Mouse (Mus musculus): ENCODE results near the gene Osbpl8. TPM values are rescaled to one million over a fixed set of nuclear protein-coding genes. Genes with fewer than 3 reads are reported as not detected.
"Not testable (repeated sequence)": the region's sequence is repeated elsewhere in the genome, so short reads cannot be mapped to it uniquely, and the experiment has no call there.

The Osbpl8 gene
- polyA plus RNA-seq, 1 experiment from 2014 or later, result 9.0 TPM

- not testable (repeated sequence) for H3K27me3 ChIP-seq; ATAC-seq (replicated peaks; ENCODE audit: low FRiP score); H3K27ac ChIP-seq; H3K9ac ChIP-seq; H3K4me1 ChIP-seq; H3K4me3 ChIP-seq (replicated peaks); H3K9me3 ChIP-seq (replicated peaks); H3K4me2 ChIP-seq; H3K36me3 ChIP-seq
- 48% methylated on average over 5 of the region's 5 CpGs for WGBS
Observed at GRCm38 (mm10) chr10:111198705-111199104, 34.2 kb downstream of the Osbpl8 start.

DNA sequence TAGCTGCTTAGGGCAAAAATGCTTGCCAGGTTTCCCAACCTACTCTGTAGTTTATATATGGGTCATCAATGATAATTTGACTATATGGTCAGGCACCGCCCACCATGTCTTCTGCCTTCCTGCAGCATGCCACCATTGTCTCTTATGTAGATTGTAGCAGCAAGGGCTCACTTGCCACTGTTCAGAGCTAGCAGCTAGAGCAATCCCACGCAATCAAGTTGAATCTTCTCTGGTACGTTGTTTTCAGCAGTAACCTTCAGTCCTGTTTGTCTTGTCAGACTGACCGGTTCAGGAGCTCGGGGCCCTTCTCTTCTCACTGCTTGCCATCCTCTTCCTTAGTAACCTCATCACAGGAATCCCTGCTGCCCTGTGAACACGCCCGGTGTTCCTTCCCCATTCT lies 36.6 kb downstream of the Osbpl8 start:
- WGBS, result 68% methylated on average over 7 of the region's 7 CpGs
- Histone ChIP-seq H3K4me2 (no peak overlapping the region), H3K27me3 (no peaks in the 10 kb centered on the region), H3K36me3 (no peaks in the 10 kb centered on the region), H3K4me1 (0 out of 2 replicates have a peak, but pooled peaks cover 2% of the 10 kb centered on the region), H3K27ac (no peak overlapping the region), H3K9me3 (replicated peaks) (no peaks in the 10 kb centered on the region), H3K4me3 (replicated peaks) (no peak overlapping the region), H3K9ac (no peak overlapping the region)
- no peak for ATAC-seq (replicated peaks; ENCODE audit: low FRiP score)

DNA sequence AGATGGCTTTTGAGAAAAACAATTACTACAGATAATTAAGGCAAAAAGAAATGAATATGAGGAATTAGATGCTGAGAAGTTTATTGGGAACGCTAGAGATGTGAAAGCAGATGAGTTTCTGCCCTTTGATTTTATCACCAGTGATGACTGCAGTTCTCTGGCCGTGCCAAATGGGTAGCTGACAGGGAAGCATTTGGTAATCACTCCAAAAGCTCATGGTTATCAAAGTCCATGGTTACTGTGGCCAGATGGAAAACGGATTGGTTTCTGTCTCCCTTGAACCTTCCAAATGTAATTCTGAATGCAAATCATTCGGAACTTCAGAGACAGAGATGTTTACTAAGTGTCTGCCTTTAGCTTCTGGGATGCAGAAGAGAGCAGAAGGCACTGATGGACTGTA lies 37.1 kb downstream of the Osbpl8 start:
- Histone ChIP-seq H3K36me3 (no peaks in the 10 kb centered on the region), H3K27me3 (no peaks in the 10 kb centered on the region), H3K4me1 (0 out of 2 replicates have a peak, but pooled peaks cover 2% of the 10 kb centered on the region), H3K9me3 (replicated peaks) (no peaks in the 10 kb centered on the region), H3K4me3 (replicated peaks) (no peak overlapping the region), H3K27ac (no peak overlapping the region), H3K9ac (no peak overlapping the region), H3K4me2 (no peak overlapping the region)
- WGBS, result 64% methylated on average over 4 of the region's 4 CpGs
- ATAC-seq (replicated peaks; ENCODE audit: low FRiP score), result no peak

- H3K4me2 ChIP-seq, result no peak overlapping the region
- no peak overlapping the region for H3K9ac ChIP-seq
- WGBS, result 90% methylated on average over 5 of the region's 5 CpGs
- no peak overlapping the region for H3K4me3 ChIP-seq (replicated peaks)
- H3K27ac ChIP-seq, result no peak overlapping the region
- no peak for ATAC-seq (replicated peaks; ENCODE audit: low FRiP score)
- H3K36me3 ChIP-seq, result no peaks in the 10 kb centered on the region
- no peaks in the 10 kb centered on the region for H3K9me3 ChIP-seq (replicated peaks)
- H3K4me1 ChIP-seq, result 0 out of 2 replicates have a peak, but pooled peaks cover 2% of the 10 kb centered on the region
- H3K27me3 ChIP-seq, result no peaks in the 10 kb centered on the region
Observed at GRCm38 (mm10) chr10:111204089-111204488, 39.5 kb downstream of the Osbpl8 start.

DNA sequence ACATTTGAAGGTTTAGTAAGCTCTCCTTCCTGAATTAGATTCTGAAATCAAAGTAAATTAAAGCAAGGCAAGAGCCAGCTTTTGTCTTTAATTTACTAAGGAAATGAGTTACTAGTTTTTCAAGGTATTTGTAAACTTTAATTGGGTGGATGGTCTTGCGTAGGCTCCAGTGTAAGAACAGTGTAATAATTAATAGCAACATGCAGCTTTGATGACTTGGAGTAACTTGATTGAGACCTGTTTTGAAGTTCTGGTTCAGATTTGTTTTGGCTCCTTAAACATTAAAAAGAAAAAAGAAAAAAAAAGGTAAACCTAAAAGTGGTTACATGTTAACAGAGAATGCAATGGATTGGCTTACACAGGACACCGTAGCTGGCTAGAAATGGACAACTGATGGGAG lies 40.9 kb downstream of the Osbpl8 start:
- 0 out of 2 replicates have a peak overlapping the region, but pooled peaks have one; percentile 32 for H3K27ac ChIP-seq
- no peak for ATAC-seq (replicated peaks; ENCODE audit: low FRiP score)
- no peak overlapping the region for H3K4me2 ChIP-seq
- WGBS, result 78% methylated on average over 2 of the region's 2 CpGs
- no peaks in the 10 kb centered on the region for H3K4me1 ChIP-seq
- no peaks in the 10 kb centered on the region for H3K27me3 ChIP-seq
- no peaks in the 10 kb centered on the region for H3K36me3 ChIP-seq
- no peaks in the 10 kb centered on the region for H3K9me3 ChIP-seq (replicated peaks)
- H3K9ac ChIP-seq, result no peak overlapping the region
- H3K4me3 ChIP-seq (replicated peaks), result no peak overlapping the region

DNA sequence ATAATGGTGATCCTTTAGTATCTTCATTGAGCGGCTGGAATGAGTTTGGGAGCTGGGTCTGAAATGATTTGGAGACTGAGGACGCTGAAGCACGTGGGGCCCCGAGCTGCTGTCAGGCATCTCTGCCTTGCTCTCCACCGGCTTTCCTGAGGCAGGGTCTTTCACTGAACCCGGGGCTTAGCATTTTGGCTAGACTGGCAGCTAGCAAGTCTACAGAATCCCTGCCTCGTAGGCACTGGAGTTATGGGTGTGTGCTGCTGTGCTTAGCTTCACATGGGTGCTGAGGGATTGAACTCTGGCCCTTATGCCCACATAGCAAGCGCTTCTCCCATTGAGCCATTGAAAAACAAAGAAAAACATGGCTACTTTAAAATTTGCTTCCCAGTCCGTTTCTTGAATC lies 42.8 kb downstream of the Osbpl8 start:
- no peak overlapping the region for H3K27ac ChIP-seq
- no peak overlapping the region for H3K4me3 ChIP-seq (replicated peaks)
- no peak overlapping the region for H3K4me2 ChIP-seq
- H3K9me3 ChIP-seq (replicated peaks), result no peaks in the 10 kb centered on the region
- H3K27me3 ChIP-seq, result no peaks in the 10 kb centered on the region
- no peaks in the 10 kb centered on the region for H3K4me1 ChIP-seq
- no peaks in the 10 kb centered on the region for H3K36me3 ChIP-seq
- ATAC-seq (replicated peaks; ENCODE audit: low FRiP score), result no peak
- no peak overlapping the region for H3K9ac ChIP-seq
- WGBS, result 80% methylated on average over 9 of the region's 9 CpGs

DNA sequence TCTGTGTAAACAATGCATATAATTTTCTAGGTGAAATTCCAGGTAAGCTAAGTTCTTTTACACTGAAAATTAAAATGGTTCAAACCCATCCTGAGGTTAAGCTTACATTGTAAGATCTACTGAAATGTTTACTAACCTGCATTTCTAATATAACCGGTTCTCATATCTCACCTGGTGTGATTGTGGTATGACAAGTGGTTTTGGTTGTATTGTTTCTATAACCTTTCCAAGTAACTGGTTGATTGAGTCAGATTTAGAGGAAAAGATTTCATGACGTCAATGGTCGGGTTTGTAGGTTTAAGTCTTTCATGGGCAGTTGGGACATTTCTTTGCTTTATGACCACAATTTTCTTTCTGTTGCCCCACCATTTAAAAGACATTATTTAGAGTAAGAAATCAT lies 49.5 kb downstream of the Osbpl8 start:
- 90% methylated on average over 3 of the region's 3 CpGs for WGBS
- H3K9ac ChIP-seq, result no peak overlapping the region
- H3K4me3 ChIP-seq (replicated peaks), result no peak overlapping the region
- H3K4me2 ChIP-seq, result no peak overlapping the region
- H3K4me1 ChIP-seq, result no peaks in the 10 kb centered on the region
- no peak for ATAC-seq (replicated peaks; ENCODE audit: low FRiP score)
- no peaks in the 10 kb centered on the region for H3K36me3 ChIP-seq
- no peak overlapping the region for H3K27ac ChIP-seq
- no peaks in the 10 kb centered on the region for H3K27me3 ChIP-seq
- no peaks in the 10 kb centered on the region for H3K9me3 ChIP-seq (replicated peaks)

GRCm38 (mm10) chr10:111214696-111215095 lies 50.1 kb downstream of the Osbpl8 start:
- Histone ChIP-seq H3K9ac (no peak overlapping the region), H3K36me3 (no peaks in the 10 kb centered on the region), H3K27ac (no peak overlapping the region), H3K27me3 (no peaks in the 10 kb centered on the region), H3K9me3 (replicated peaks) (no peaks in the 10 kb centered on the region), H3K4me1 (no peaks in the 10 kb centered on the region), H3K4me2 (no peak overlapping the region), H3K4me3 (replicated peaks) (no peak overlapping the region)
- no peak for ATAC-seq (replicated peaks; ENCODE audit: low FRiP score)
- 66% methylated on average over 2 of the region's 2 CpGs for WGBS

DNA sequence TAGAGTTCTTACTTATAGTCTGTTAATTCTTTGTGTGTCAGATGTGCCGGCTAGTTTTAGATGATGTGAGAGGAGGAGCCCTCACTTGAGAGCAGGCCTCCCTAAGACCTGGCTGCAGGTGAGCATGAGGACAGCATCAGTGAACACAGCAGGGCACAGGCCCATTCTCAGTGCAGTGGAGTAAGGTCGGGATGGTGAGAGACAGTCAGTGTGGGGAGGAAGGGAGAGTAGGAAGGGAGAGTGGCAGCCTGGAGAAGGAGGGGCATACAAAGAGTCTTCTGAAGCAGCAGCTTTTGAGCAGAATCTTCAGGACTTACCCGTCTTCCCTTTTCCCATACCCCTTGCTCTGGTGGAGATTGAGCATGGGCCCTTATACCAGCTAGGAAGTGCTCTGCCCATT lies 51.0 kb downstream of the Osbpl8 start:
- H3K4me3 ChIP-seq (replicated peaks), result no peak overlapping the region
- H3K4me1 ChIP-seq, result no peaks in the 10 kb centered on the region
- H3K27me3 ChIP-seq, result no peaks in the 10 kb centered on the region
- H3K9me3 ChIP-seq (replicated peaks), result no peaks in the 10 kb centered on the region
- H3K36me3 ChIP-seq, result no peaks in the 10 kb centered on the region
- H3K9ac ChIP-seq, result no peak overlapping the region
- 71% methylated on average over 3 of the region's 3 CpGs for WGBS
- no peak for ATAC-seq (replicated peaks; ENCODE audit: low FRiP score)
- H3K27ac ChIP-seq, result no peak overlapping the region
- H3K4me2 ChIP-seq, result no peak overlapping the region

GRCm38 (mm10) chr10:111216111-111216510 lies 51.6 kb downstream of the Osbpl8 start:
- Histone ChIP-seq H3K4me2 (no peak overlapping the region), H3K27me3 (no peaks in the 10 kb centered on the region), H3K4me1 (no peaks in the 10 kb centered on the region), H3K4me3 (replicated peaks) (no peak overlapping the region), H3K27ac (no peak overlapping the region), H3K9me3 (replicated peaks) (no peaks in the 10 kb centered on the region), H3K36me3 (no peaks in the 10 kb centered on the region), H3K9ac (no peak overlapping the region)
- no peak for ATAC-seq (replicated peaks; ENCODE audit: low FRiP score)
- WGBS, result 79% methylated on average over 3 of the region's 3 CpGs

DNA sequence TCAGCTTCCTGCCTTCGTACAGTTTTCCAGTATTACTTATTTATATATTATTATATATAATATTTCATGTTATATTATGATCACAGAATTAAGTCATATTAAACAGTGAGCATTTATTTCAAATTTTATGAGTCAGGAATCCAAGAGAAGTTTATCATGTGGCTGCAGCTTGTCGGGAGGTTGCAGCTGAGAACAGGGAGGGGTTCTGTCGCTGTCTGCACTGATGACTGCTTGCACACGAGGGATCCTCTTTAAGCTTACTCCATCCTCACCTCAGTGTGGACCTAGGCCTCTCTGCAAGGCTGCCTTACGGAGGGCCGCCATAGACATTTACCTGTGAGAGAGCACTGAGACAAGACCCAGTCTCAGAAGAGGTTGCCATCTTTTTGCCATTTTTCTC lies 58.0 kb downstream of the Osbpl8 start:
- Histone ChIP-seq H3K4me3 (replicated peaks) (no peak overlapping the region), H3K27me3 (no peaks in the 10 kb centered on the region), H3K9me3 (replicated peaks) (no peaks in the 10 kb centered on the region), H3K4me2 (no peak overlapping the region), H3K9ac (no peak overlapping the region), H3K36me3 (no peaks in the 10 kb centered on the region), H3K27ac (no peak overlapping the region), H3K4me1 (no peaks in the 10 kb centered on the region)
- no peak; the same call in 1 of the 2 replicates for ATAC-seq (replicated peaks; ENCODE audit: low FRiP score)
- 71% methylated on average over 6 of the region's 6 CpGs for WGBS

DNA sequence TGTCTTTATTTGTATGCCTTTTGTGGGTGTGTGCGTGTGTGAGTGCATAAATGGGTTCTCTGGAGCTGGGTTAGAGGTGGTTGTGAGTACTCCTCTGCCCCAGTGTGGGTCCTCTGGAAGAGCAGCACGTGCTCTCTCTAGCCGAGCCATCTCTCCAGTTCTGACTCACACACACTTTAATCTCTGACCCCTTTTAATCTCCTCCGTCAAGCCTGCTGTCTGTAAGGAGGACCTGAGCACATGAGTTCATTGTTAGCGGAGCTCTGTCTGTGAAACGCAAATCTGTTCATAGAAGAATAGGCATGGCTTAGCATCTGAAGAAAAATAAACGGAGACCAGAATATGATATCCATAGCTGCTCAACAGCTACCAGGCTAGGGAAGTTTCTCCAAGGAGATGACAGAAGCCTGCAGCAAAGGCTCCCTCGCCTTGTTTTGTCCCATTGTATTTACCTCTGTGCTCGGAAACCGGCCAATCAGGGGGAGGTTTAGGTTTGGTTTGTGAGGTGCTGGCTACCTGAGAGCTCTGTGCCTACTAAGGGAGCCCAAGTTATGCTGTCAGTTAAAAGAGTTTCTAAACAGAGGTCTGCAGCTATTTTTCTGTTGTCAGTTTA lies 58.8 kb downstream of the Osbpl8 start:
- Histone ChIP-seq H3K27ac (no peak overlapping the region), H3K9ac (no peak overlapping the region), H3K4me1 (no peaks in the 10 kb centered on the region), H3K4me2 (no peak overlapping the region), H3K36me3 (no peaks in the 10 kb centered on the region), H3K27me3 (no peaks in the 10 kb centered on the region), H3K9me3 (replicated peaks) (no peaks in the 10 kb centered on the region), H3K4me3 (replicated peaks) (no peak overlapping the region)
- 38% methylated on average over 10 of the region's 10 CpGs for WGBS
- no peak; the same call in 1 of the 2 replicates for ATAC-seq (replicated peaks; ENCODE audit: low FRiP score)

GRCm38 (mm10) chr10:111224696-111225095 lies 60.1 kb downstream of the Osbpl8 start:
- Histone ChIP-seq H3K4me3 (replicated peaks) (no peak overlapping the region), H3K4me1 (no peaks in the 10 kb centered on the region), H3K36me3 (no peaks in the 10 kb centered on the region), H3K27me3 (no peaks in the 10 kb centered on the region), H3K9me3 (replicated peaks) (no peaks in the 10 kb centered on the region), H3K4me2 (no peak overlapping the region), H3K9ac (no peak overlapping the region), H3K27ac (no peak overlapping the region)
- no peak for ATAC-seq (replicated peaks; ENCODE audit: low FRiP score)
- WGBS, result 90% methylated on average over 4 of the region's 4 CpGs
